In genomic region chr3:54156316-54157000, GRCm38 (mm10) we compare ENCODE assay signal across 8 mouse cellular contexts. TPM values are rescaled to one million over a fixed set of nuclear protein-coding genes. Genes with fewer than 3 reads are reported as not detected.
DNase-seq lines count a peak whose midpoint lies in the region; ATAC-seq lines count a peak whose summit lies in the region.

No protein-coding gene starts in this region.

- peaks cover 25% of the 10 kb centered on the region for H3K4me1 ChIP-seq in kidney, embryonic 15.5 days
- no peaks in the 10 kb centered on the region; the same call in none of the 2 replicates for H3K4me1 ChIP-seq in hindbrain, embryonic 11.5 days (replicated peaks; ENCODE audit: control insufficient read depth, insufficient read depth, low read length)
- H3K4me1 ChIP-seq in liver, embryonic 16.5 days (ENCODE audit: control insufficient read depth, low read depth, low read length): no peaks in the 10 kb centered on the region
- peaks cover 11% of the 10 kb centered on the region; the same call in 1 of the 2 replicates for H3K4me1 ChIP-seq in stomach, embryonic 16.5 days (ENCODE audit: control insufficient read depth, insufficient read depth, low read length)

- H3K4me2 ChIP-seq in kidney, embryonic 15.5 days: peak overlapping the region; percentile 95
- peak overlapping the region; percentile 97 for H3K4me2 ChIP-seq in hindbrain, embryonic 11.5 days (replicated peaks; ENCODE audit: low read depth, low read length)
- H3K4me2 ChIP-seq in liver, embryonic 16.5 days (ENCODE audit: low read depth, low read length): peak overlapping the region; percentile 27; the same call in 1 of the 2 replicates
- H3K4me2 ChIP-seq in stomach, embryonic 16.5 days (ENCODE audit: low read depth, low read length): peak overlapping the region; percentile 88

- H3K9ac ChIP-seq in kidney, embryonic 15.5 days: peak overlapping the region; percentile 36
- H3K9ac ChIP-seq in hindbrain, embryonic 11.5 days (ENCODE audit: low read depth, low read length): peak overlapping the region; percentile 44
- no peak overlapping the region for H3K9ac ChIP-seq in liver, embryonic 16.5 days (ENCODE audit: low read depth, low read length)
- H3K9ac ChIP-seq in stomach, embryonic 16.5 days (ENCODE audit: low read length): peak overlapping the region; percentile 63

- no peak for ATAC-seq in kidney, embryonic 15.5 days (replicated peaks; ENCODE audit: low FRiP score)
- ATAC-seq in hindbrain, embryonic 11.5 days (ENCODE audit: low FRiP score): peak; percentile 31; the same call in 1 of the 2 replicates
- ATAC-seq in liver, embryonic 16.5 days (ENCODE audit: low read depth): no peak
- ATAC-seq in stomach, embryonic 16.5 days (ENCODE audit: insufficient read depth, low FRiP score): no peak

- H3K27ac ChIP-seq in kidney, embryonic 15.5 days: no peak overlapping the region
- no peak overlapping the region for H3K27ac ChIP-seq in hindbrain, embryonic 11.5 days (ENCODE audit: low read depth, low read length)
- H3K27ac ChIP-seq in liver, embryonic 16.5 days (ENCODE audit: low read length): no peak overlapping the region
- no peak overlapping the region for H3K27ac ChIP-seq in stomach, embryonic 16.5 days (ENCODE audit: low read length)

- intact Hi-C loops in gastrocnemius, postnatal 36 days (cut with DNase I): no loop called here

- no peaks in the 10 kb centered on the region for H3K9me3 ChIP-seq in kidney, embryonic 15.5 days (replicated peaks)
- no peaks in the 10 kb centered on the region for H3K9me3 ChIP-seq in hindbrain, embryonic 11.5 days (ENCODE audit: control insufficient read depth, low read length)
- H3K9me3 ChIP-seq in liver, embryonic 16.5 days (replicated peaks; ENCODE audit: control insufficient read depth, low read length): no peaks in the 10 kb centered on the region
- H3K9me3 ChIP-seq in stomach, embryonic 16.5 days (replicated peaks; ENCODE audit: control insufficient read depth, low read length): no peaks in the 10 kb centered on the region

- peaks cover 39% of the 10 kb centered on the region for H3K27me3 ChIP-seq in kidney, embryonic 15.5 days
- H3K27me3 ChIP-seq in hindbrain, embryonic 11.5 days (ENCODE audit: control insufficient read depth, insufficient read depth, low read length): peaks cover 12% of the 10 kb centered on the region; the same call in 1 of the 2 replicates
- H3K27me3 ChIP-seq in liver, embryonic 16.5 days (ENCODE audit: control insufficient read depth, insufficient read depth, low read depth, low read length): peaks cover 20% of the 10 kb centered on the region
- H3K27me3 ChIP-seq in stomach, embryonic 16.5 days (ENCODE audit: control insufficient read depth, insufficient read depth, low read length): peaks cover 21% of the 10 kb centered on the region

- DNase-seq in kidney, adult 18-20 months: no peak
- DNase-seq in embryo, embryonic 10.5 days (ENCODE audit: low spot score): peak; percentile 47
- DNase-seq in hindbrain, embryonic 11.5 days (ENCODE audit: low spot score): peak; percentile 61
- DNase-seq in gastrocnemius, postnatal 36 days: no peak
- DNase-seq in cerebellum, adult 8-10 months: no peak

- H3K36me3 ChIP-seq in kidney, embryonic 15.5 days: no peaks in the 10 kb centered on the region
- H3K36me3 ChIP-seq in hindbrain, embryonic 11.5 days (ENCODE audit: control insufficient read depth, insufficient read depth, low read length): no peaks in the 10 kb centered on the region
- H3K36me3 ChIP-seq in liver, embryonic 16.5 days (ENCODE audit: control insufficient read depth, insufficient read depth): no peaks in the 10 kb centered on the region
- H3K36me3 ChIP-seq in stomach, embryonic 16.5 days (ENCODE audit: control insufficient read depth, insufficient read depth, low read length): no peaks in the 10 kb centered on the region

- peak overlapping the region; percentile 50 for H3K4me3 ChIP-seq in kidney, embryonic 15.5 days (replicated peaks)
- H3K4me3 ChIP-seq in hindbrain, embryonic 11.5 days (ENCODE audit: low read depth, low read length): peak overlapping the region; percentile 45
- no peak overlapping the region for H3K4me3 ChIP-seq in liver, embryonic 16.5 days (ENCODE audit: low read depth, low read length)
- peak overlapping the region; percentile 51 for H3K4me3 ChIP-seq in stomach, embryonic 16.5 days (replicated peaks; ENCODE audit: low read length)

- under 1% methylated on average over 28 of the region's 28 CpGs for WGBS in kidney, embryonic 15.5 days
- under 1% methylated on average over 28 of the region's 28 CpGs for WGBS in hindbrain, embryonic 11.5 days
- 2% methylated on average over 28 of the region's 28 CpGs for WGBS in liver, embryonic 16.5 days (ENCODE audit: insufficient replicate concordance)
- under 1% methylated on average over 28 of the region's 28 CpGs for WGBS in stomach, embryonic 16.5 days

RNA-seq across cellular contexts. Expression of gene Trpc4, which starts 0.6 kb away (rescaled TPM):
- 0.62 and 1.1 TPM in 2 replicates for polyA plus RNA-seq in kidney, embryonic 15.5 days (2015; fragmentation: Nextera tagmentation; extraction: Ambion mirVana)
- 0.63 and 0.96 TPM in 2 replicates for polyA plus RNA-seq in hindbrain, embryonic 11.5 days (2014; fragmentation: Nextera tagmentation; extraction: Ambion mirVana)
- polyA plus RNA-seq in liver, embryonic 16.5 days (2015; fragmentation: Nextera tagmentation; extraction: Ambion mirVana): 0.05 TPM in 1 of 2 replicates, not detected in the other
- polyA plus RNA-seq in stomach, embryonic 16.5 days (2015; fragmentation: Nextera tagmentation; extraction: Ambion mirVana): 1.5 and 2.0 TPM in 2 replicates
- total RNA-seq in gastrocnemius, postnatal 36 days (2021): under 1 TPM in 1 of 2 experiments, not detected in 1; 0.12 TPM

Comparison
In these comparisons a context has a peak if more than half of its experiments do, and no peak if none do; other contexts are left out.
1. H3K4me2 ChIP-seq: peak in every context shown above with its lines; median percentile 97 in hindbrain, embryonic 11.5 days; 95 in kidney, embryonic 15.5 days; 88 in stomach, embryonic 16.5 days; 27 in liver, embryonic 16.5 days.
2. DNase-seq: peak in embryo, embryonic 10.5 days (single experiment) and hindbrain, embryonic 11.5 days (single experiment); none in kidney, adult 18-20 months (single experiment), gastrocnemius, postnatal 36 days (0 of 2) and cerebellum, adult 8-10 months (single experiment).